Mouse (Mus musculus) MEL (cell line): ENCODE measurements around the gene Insig1. TPM values are rescaled to one million over a fixed set of nuclear protein-coding genes. Genes with fewer than 3 reads are reported as not detected.

Experiments used
- DNase-seq: peaks from one replicate; pipeline ENCODE4 v3.0.0; 2011; ENCODE audit warnings: low read depth, low spot score
- H3K27ac ChIP-seq: 2 replicates; pipeline ENCODE4 v1.5.1; 2012; ENCODE audit warnings: low read depth, mild to moderate bottlenecking, control low read depth, low read length, moderate library complexity; ENCODE audit not compliant: control insufficient read depth
- H3K27me3 ChIP-seq, 2 experiments: fragments of 150-350 bp in 1 of 2; sonication (generic) in 1 of 2; 2 replicates each; pipeline ENCODE4 v1.6.1; 2012; ENCODE audit warnings: low read length in 2 of 2, mild to moderate bottlenecking in 2 of 2, improper control_type of control experiment in 1 of 2, moderate library complexity in 1 of 2; ENCODE audit not compliant: insufficient read depth in 2 of 2, control insufficient read depth in 1 of 2
- H3K36me3 ChIP-seq, 2 experiments: 2 replicates each; pipeline ENCODE4 v1.6.1; 2012 to 2014; ENCODE audit warnings: low read length in 2 of 2, improper control_type of control experiment in 1 of 2, inconsistent platforms in 1 of 2, mild to moderate bottlenecking in 1 of 2; ENCODE audit not compliant: insufficient read depth in 2 of 2, control insufficient read depth in 1 of 2
- H3K4me1 ChIP-seq, 2 experiments: fragments of 150-350 bp in 1 of 2; sonication (generic) in 1 of 2; 2 replicates each; pipeline ENCODE4 v1.6.1; 2012; ENCODE audit warnings: low read length in 2 of 2, improper control_type of control experiment in 1 of 2, mild to moderate bottlenecking in 1 of 2; ENCODE audit not compliant: insufficient read depth in 2 of 2, control insufficient read depth in 1 of 2
- H3K4me3 ChIP-seq, 2 experiments: fragments of 150-350 bp in 1 of 2; sonication (generic) in 1 of 2; 2 replicates each; pipeline ENCODE4 v1.5.1; 2012; ENCODE audit warnings: low read depth in 2 of 2, low read length in 2 of 2, mild to moderate bottlenecking in 2 of 2, moderate library complexity in 2 of 2, control low read depth in 1 of 2, improper control_type of control experiment in 1 of 2; ENCODE audit not compliant: control insufficient read depth in 1 of 2, insufficient read depth in 1 of 2
- H3K79me2 ChIP-seq: 2 replicates; pipeline ENCODE4 v1.6.1; 2012; ENCODE audit warnings: mild to moderate bottlenecking, low read length, moderate library complexity; ENCODE audit not compliant: control insufficient read depth, poor library complexity, insufficient read depth
- H3K9ac ChIP-seq: 2 replicates; pipeline ENCODE4 v1.6.1; 2012; ENCODE audit warnings: low read depth, mild to moderate bottlenecking, control low read depth, low read length, moderate library complexity; ENCODE audit not compliant: control insufficient read depth, poor library complexity, severe bottlenecking
- H3K9me3 ChIP-seq: fragments of 150-350 bp; sonication (generic); replicated peaks from 2 replicates; pipeline ENCODE4 v1.6.1; 2012; ENCODE audit warnings: mild to moderate bottlenecking, low read length, improper control_type of control experiment, moderate library complexity; ENCODE audit not compliant: insufficient read depth
- CHD1 ChIP-seq: IDR thresholded peaks from 2 replicates; pipeline ENCODE4 v1.6.1; 2012; ENCODE audit warnings: low read depth, mild to moderate bottlenecking, inconsistent platforms, low read length, improper control_type of control experiment
- CHD2 ChIP-seq: IDR thresholded peaks from 2 replicates; pipeline ENCODE4 v1.6.1; 2011; ENCODE audit warnings: low read length, improper control_type of control experiment
- CTCF ChIP-seq, 3 experiments: IDR thresholded peaks in 2 of 3; conservative IDR thresholded peaks in 1 of 3; 2 replicates each; pipeline ENCODE4 v1.5.1; 2011 to 2012; ENCODE audit warnings: low read length in 3 of 3, low read depth in 2 of 3, mild to moderate bottlenecking in 2 of 3, improper control_type of control experiment in 1 of 3, inconsistent platforms in 1 of 3, mixed read lengths in 1 of 3, moderate library complexity in 1 of 3; ENCODE audit not compliant: control insufficient read depth in 1 of 3, insufficient read depth in 1 of 3, poor library complexity in 1 of 3, severe bottlenecking in 1 of 3
- ELF1 ChIP-seq: IDR thresholded peaks from 2 replicates; pipeline ENCODE4 v1.6.1; 2014; ENCODE audit warnings: low read depth, mild to moderate bottlenecking, inconsistent platforms, low read length, improper control_type of control experiment, moderate library complexity
- ETS1 ChIP-seq: IDR thresholded peaks from 2 replicates; pipeline ENCODE4 v1.6.1; 2012; ENCODE audit warnings: low read depth, mild to moderate bottlenecking, inconsistent platforms, low read length, improper control_type of control experiment, moderate library complexity
- GABPA ChIP-seq: IDR thresholded peaks from 2 replicates; pipeline ENCODE4 v1.6.1; 2012; ENCODE audit warnings: low read depth, mild to moderate bottlenecking, inconsistent platforms, low read length, improper control_type of control experiment, moderate library complexity
- HCFC1 ChIP-seq: IDR thresholded peaks from 2 replicates; pipeline ENCODE4 v1.6.1; 2012; ENCODE audit warnings: low read depth, mild to moderate bottlenecking, inconsistent platforms, low read length, improper control_type of control experiment, moderate library complexity
- JUND ChIP-seq: IDR thresholded peaks from 2 replicates; pipeline ENCODE4 v1.6.1; 2011; ENCODE audit warnings: low read depth, mild to moderate bottlenecking, improper control_type of control experiment, low read length
- KAT2A ChIP-seq: conservative IDR thresholded peaks from 2 replicates; pipeline ENCODE4 v1.6.1; 2012; ENCODE audit warnings: low read depth, low read length, improper control_type of control experiment, inconsistent platforms
- MAZ ChIP-seq: IDR thresholded peaks from 2 replicates; pipeline ENCODE4 v1.6.1; 2012; ENCODE audit warnings: low read depth, mild to moderate bottlenecking, inconsistent platforms, low read length, improper control_type of control experiment
- MEF2A ChIP-seq: IDR thresholded peaks from 2 replicates; pipeline ENCODE4 v1.6.1; 2014; ENCODE audit warnings: low read depth, mild to moderate bottlenecking, inconsistent platforms, low read length, improper control_type of control experiment; ENCODE audit not compliant: poor library complexity, insufficient replicate concordance, severe bottlenecking; ENCODE audit errors: extremely low read depth
- MXI1 ChIP-seq: IDR thresholded peaks from 2 replicates; pipeline ENCODE4 v1.6.1; 2011; ENCODE audit warnings: mild to moderate bottlenecking, low read depth, low read length, improper control_type of control experiment
- MYB ChIP-seq: IDR thresholded peaks from 2 replicates; pipeline ENCODE4 v1.6.1; 2011; ENCODE audit warnings: mild to moderate bottlenecking, low read depth, low read length, improper control_type of control experiment
- NELFE ChIP-seq: IDR thresholded peaks from 2 replicates; pipeline ENCODE4 v1.6.1; 2011; ENCODE audit warnings: low read depth, low read length, improper control_type of control experiment
- NRF1 ChIP-seq: IDR thresholded peaks from 2 replicates; pipeline ENCODE4 v1.6.1; 2014; ENCODE audit warnings: low read depth, mild to moderate bottlenecking, inconsistent platforms, low read length, improper control_type of control experiment, moderate library complexity; ENCODE audit not compliant: poor library complexity, insufficient read depth, severe bottlenecking
- POLR2A ChIP-seq, 2 experiments: IDR thresholded peaks; 2 replicates each; pipeline ENCODE4 v1.6.1; 2011 to 2012; ENCODE audit warnings: low read length in 2 of 2, mild to moderate bottlenecking in 2 of 2, control low read depth in 1 of 2, improper control_type of control experiment in 1 of 2, low read depth in 1 of 2, moderate library complexity in 1 of 2; ENCODE audit not compliant: control insufficient read depth in 1 of 2, insufficient read depth in 1 of 2, poor library complexity in 1 of 2
- RAD21 ChIP-seq: IDR thresholded peaks from 2 replicates; pipeline ENCODE4 v1.6.1; 2011; ENCODE audit warnings: mild to moderate bottlenecking, low read depth, low read length, improper control_type of control experiment
- SIN3A ChIP-seq: IDR thresholded peaks from 2 replicates; pipeline ENCODE4 v1.6.1; 2012; ENCODE audit warnings: low read length, improper control_type of control experiment, inconsistent platforms
- TAL1 ChIP-seq: IDR thresholded peaks from 2 replicates; pipeline ENCODE4 v1.6.1; 2012; ENCODE audit warnings: mild to moderate bottlenecking, inconsistent platforms, low read length, moderate library complexity, mixed read lengths
- UBTF ChIP-seq: IDR thresholded peaks from 2 replicates; pipeline ENCODE4 v1.6.1; 2012; ENCODE audit warnings: low read depth, mild to moderate bottlenecking, inconsistent platforms, low read length, improper control_type of control experiment, moderate library complexity, borderline replicate concordance; ENCODE audit not compliant: insufficient read depth
- USF1 ChIP-seq: IDR thresholded peaks from 2 replicates; pipeline ENCODE4 v1.6.1; 2014; ENCODE audit warnings: low read depth, mild to moderate bottlenecking, inconsistent platforms, low read length, improper control_type of control experiment, moderate library complexity
- USF2 ChIP-seq, 2 experiments: IDR thresholded peaks; 2 replicates each; pipeline ENCODE4 v1.6.1; 2011 to 2012; ENCODE audit warnings: improper control_type of control experiment in 2 of 2, low read length in 2 of 2, borderline replicate concordance in 1 of 2, inconsistent platforms in 1 of 2, low read depth in 1 of 2, mild to moderate bottlenecking in 1 of 2; ENCODE audit not compliant: insufficient read depth in 1 of 2
- ZKSCAN1 ChIP-seq: IDR thresholded peaks from 2 replicates; pipeline ENCODE4 v1.6.1; 2012; ENCODE audit warnings: low read depth, mild to moderate bottlenecking, inconsistent platforms, low read length, improper control_type of control experiment, moderate library complexity
- ZMIZ1 ChIP-seq: IDR thresholded peaks from 2 replicates; pipeline ENCODE4 v1.6.1; 2012; ENCODE audit warnings: low read depth, mild to moderate bottlenecking, inconsistent platforms, low read length, improper control_type of control experiment, moderate library complexity
- ZNF384 ChIP-seq: IDR thresholded peaks from 2 replicates; pipeline ENCODE4 v1.6.1; 2012; ENCODE audit warnings: low read depth, mild to moderate bottlenecking, inconsistent platforms, low read length, improper control_type of control experiment
- polyA plus RNA-seq, 2 experiments: library from polyadenylated mRNA; stranded (reverse) in 1 of 2; unstranded in 1 of 2; fragments of >175 nt in 1 of 2; fragments of >200 nt in 1 of 2; gene quantifications; 2 replicates each; pipeline versions ENCODE4 v1.2.1 to v1.2.4; 2012; ENCODE audit warnings: low replicate concordance in 2 of 2, low read depth in 1 of 2; ENCODE audit not compliant: insufficient read length in 2 of 2, insufficient read depth in 1 of 2, missing spikeins in 1 of 2
- total RNA-seq: library from RNA; depleted of rRNA; stranded (reverse); fragments of 300-350 nt; gene quantifications from 2 replicates; pipeline ENCODE4 v1.2.3, GENCODE M21; 2012

Insig1 gene
- total and polyA plus RNA-seq, 3 experiments = 61.3 to 73.2 TPM; not detected in 1

GRCm38 (mm10) chr5:28081822-28082221 lies 10.7 kb downstream of the Insig1 start:
- TF ChIP-seq RAD21 (no peak), MYB (no peak), TAL1 (no peak), CTCF (IDR thresholded peaks at IDR 0.05 in 2 of 3, conservative IDR thresholded peaks at IDR 0.05 in 1 of 3; ENCODE audit: control insufficient read depth in 1 of 3, insufficient read depth in 1 of 3, low read depth in 2 of 3, low read length in 3 of 3, poor library complexity in 1 of 3, severe bottlenecking in 1 of 3) (no peak), SIN3A (no peak), KAT2A (no peak), USF1 (no peak), CHD1 (no peak), MXI1 (no peak), ELF1 (no peak), NRF1 (no peak), ZKSCAN1 (no peak), ETS1 (no peak), UBTF (no peak), NELFE (no peak), GABPA (no peak), ZNF384 (no peak), MEF2A (no peak)

GRCm38 (mm10) chr5:28082312-28082711 lies 11.1 kb downstream of the Insig1 start:
- TF ChIP-seq MAZ (no peak), POLR2A (IDR thresholded peaks at IDR 0.05; ENCODE audit: control insufficient read depth in 1 of 2, insufficient read depth in 1 of 2, low read depth in 1 of 2, low read length in 2 of 2, poor library complexity in 1 of 2) (no peak), USF1 (no peak), USF2 (IDR thresholded peaks at IDR 0.05; ENCODE audit: borderline replicate concordance in 1 of 2, insufficient read depth in 1 of 2, low read depth in 1 of 2, low read length in 2 of 2) (no peak), JUND (no peak), TAL1 (no peak), HCFC1 (no peak), MYB (no peak), CHD2 (no peak), ZMIZ1 (no peak)
- Histone ChIP-seq H3K36me3 (no peaks in the 10 kb centered on the region; a peak in 1 of 4 replicates), H3K27me3 (peaks cover 2 to 10% of the 10 kb centered on the region in 2 experiments), H3K79me2 (no peaks in the 10 kb centered on the region), H3K9ac (no peak overlapping the region), H3K9me3 (no peaks in the 10 kb centered on the region), H3K4me3 (no peak overlapping the region), H3K27ac (no peak overlapping the region), H3K4me1 (no peaks in the 10 kb centered on the region)
- DNase-seq = no peak

More at GRCm38 (mm10) chr5:28081822-28082221, 10.7 kb downstream of the Insig1 start:
- no peaks in the 10 kb centered on the region for H3K9me3 ChIP-seq
- no peaks in the 10 kb centered on the region; a peak in 1 of 4 replicates for H3K36me3 ChIP-seq
- no peak overlapping the region for H3K4me3 ChIP-seq
- H3K9ac ChIP-seq = no peak overlapping the region
- DNase-seq = no peak
- no peaks in the 10 kb centered on the region for H3K79me2 ChIP-seq
- peaks cover 2 to 10% of the 10 kb centered on the region in 2 experiments for H3K27me3 ChIP-seq
- H3K4me1 ChIP-seq = no peaks in the 10 kb centered on the region
- H3K27ac ChIP-seq = no peak overlapping the region
